Mouse (Mus musculus) hindbrain, embryonic 16.5 days (tissue): ENCODE results near the gene Dst. TPM values are rescaled to one million over a fixed set of nuclear protein-coding genes. Genes with fewer than 3 reads are reported as not detected.

Source experiments
- ATAC-seq: fragments of 200-750 bp; cut with Nextera tagmentation; 2 replicates; pipeline ENCODE4 v1.8.0; 2017; ENCODE audit warnings: moderate TSS enrichment, moderate library complexity
- H3K27ac ChIP-seq: fragments of 300-500 bp; sonication (generic); 2 replicates; pipeline ENCODE4 v1.5.1; 2014; ENCODE audit warnings: low read depth, mild to moderate bottlenecking, control low read depth, low read length, moderate library complexity
- H3K27me3 ChIP-seq: fragments of 300-500 bp; sonication (generic); replicated peaks from 2 replicates; pipeline ENCODE4 v1.6.1; 2014; ENCODE audit warnings: low read length; ENCODE audit not compliant: control insufficient read depth, insufficient read depth
- H3K36me3 ChIP-seq: fragments of 300-500 bp; sonication (generic); 2 replicates; pipeline ENCODE4 v1.6.1; 2014; ENCODE audit warnings: mild to moderate bottlenecking, low read length, moderate library complexity, mixed read lengths; ENCODE audit not compliant: control insufficient read depth, insufficient read depth
- H3K4me1 ChIP-seq: fragments of 300-500 bp; sonication (generic); 2 replicates; pipeline ENCODE4 v1.6.1; 2014; ENCODE audit warnings: low read depth, low read length; ENCODE audit not compliant: control insufficient read depth, insufficient read depth
- H3K4me2 ChIP-seq: fragments of 300-500 bp; sonication (generic); 2 replicates; pipeline ENCODE4 v1.6.1; 2014; ENCODE audit warnings: mild to moderate bottlenecking, low read length, control low read depth, moderate library complexity
- H3K4me3 ChIP-seq: fragments of 300-500 bp; sonication (generic); 2 replicates; pipeline ENCODE4 v1.5.1; 2014; ENCODE audit warnings: mild to moderate bottlenecking, low read length, control low read depth, moderate library complexity
- H3K9ac ChIP-seq: fragments of 300-500 bp; sonication (generic); 2 replicates; pipeline ENCODE4 v1.6.1; 2014; ENCODE audit warnings: low read depth, mild to moderate bottlenecking, control low read depth, low read length, moderate library complexity
- H3K9me3 ChIP-seq: fragments of 300-500 bp; sonication (generic); 2 replicates; pipeline ENCODE4 v1.6.1; 2014; ENCODE audit warnings: mild to moderate bottlenecking, low read length, moderate library complexity; ENCODE audit not compliant: control insufficient read depth
- WGBS: fragments of 180-500 bp; shearing (Covaris S2); extraction: QIAGEN DNeasy Blood & Tissue Kit; methylation state at CpG from one replicate; pipeline ENCODE4 v1.1.7; 2014; 5-methylcytosine and 5-hydroxymethylcytosine counted together
- polyA plus RNA-seq: library from polyadenylated mRNA; unstranded; fragments of >200 nt; fragmentation: Nextera tagmentation; extraction: Ambion mirVana; gene quantifications from 2 replicates; pipeline ENCODE4 v1.2.1, GENCODE M21; 2015

Dst gene
- polyA plus RNA-seq, 1 experiment from 2014 or later = 38.3 TPM

GRCm38 (mm10) chr1:34174517-34174916 is 266.5 kb downstream of the Dst start:
- H3K36me3 ChIP-seq = peaks cover 53% of the 10 kb centered on the region
- no peak overlapping the region for H3K4me2 ChIP-seq
- H3K9me3 ChIP-seq = no peaks in the 10 kb centered on the region
- H3K27ac ChIP-seq = no peak overlapping the region
- no peaks in the 10 kb centered on the region for H3K27me3 ChIP-seq
- 94% methylated on average over 15 of the region's 15 CpGs for WGBS
- no peak for ATAC-seq
- H3K4me1 ChIP-seq = no peaks in the 10 kb centered on the region
- no peak overlapping the region for H3K4me3 ChIP-seq
- no peak overlapping the region for H3K9ac ChIP-seq

DNA sequence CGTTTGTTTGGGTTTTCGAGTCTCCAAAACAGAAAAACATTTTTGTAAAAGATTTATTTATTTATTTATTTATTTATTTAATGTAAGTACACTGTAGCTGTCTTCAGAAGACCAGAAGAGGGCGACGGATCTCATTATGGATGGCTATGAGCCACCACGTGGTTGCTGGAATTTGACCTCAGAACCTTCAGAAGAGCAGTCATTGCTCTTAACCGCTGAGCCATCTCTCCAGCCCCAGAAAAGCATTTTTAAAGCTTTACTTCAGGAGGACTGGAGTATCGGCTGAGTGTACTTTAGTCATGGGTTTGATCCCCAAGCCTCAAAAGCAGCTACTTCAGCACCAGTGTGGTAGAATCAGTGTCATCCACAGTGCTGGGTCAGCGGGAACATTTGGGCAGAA is 266.9 kb downstream of the Dst start:
- H3K4me1 ChIP-seq = no peaks in the 10 kb centered on the region
- ATAC-seq = no peak
- peaks cover 55% of the 10 kb centered on the region for H3K36me3 ChIP-seq
- H3K4me3 ChIP-seq = no peak overlapping the region
- WGBS = 86% methylated on average over 8 of the region's 8 CpGs
- no peak overlapping the region for H3K4me2 ChIP-seq
- H3K27me3 ChIP-seq = no peaks in the 10 kb centered on the region
- H3K27ac ChIP-seq = no peak overlapping the region
- H3K9ac ChIP-seq = no peak overlapping the region
- no peaks in the 10 kb centered on the region for H3K9me3 ChIP-seq

DNA sequence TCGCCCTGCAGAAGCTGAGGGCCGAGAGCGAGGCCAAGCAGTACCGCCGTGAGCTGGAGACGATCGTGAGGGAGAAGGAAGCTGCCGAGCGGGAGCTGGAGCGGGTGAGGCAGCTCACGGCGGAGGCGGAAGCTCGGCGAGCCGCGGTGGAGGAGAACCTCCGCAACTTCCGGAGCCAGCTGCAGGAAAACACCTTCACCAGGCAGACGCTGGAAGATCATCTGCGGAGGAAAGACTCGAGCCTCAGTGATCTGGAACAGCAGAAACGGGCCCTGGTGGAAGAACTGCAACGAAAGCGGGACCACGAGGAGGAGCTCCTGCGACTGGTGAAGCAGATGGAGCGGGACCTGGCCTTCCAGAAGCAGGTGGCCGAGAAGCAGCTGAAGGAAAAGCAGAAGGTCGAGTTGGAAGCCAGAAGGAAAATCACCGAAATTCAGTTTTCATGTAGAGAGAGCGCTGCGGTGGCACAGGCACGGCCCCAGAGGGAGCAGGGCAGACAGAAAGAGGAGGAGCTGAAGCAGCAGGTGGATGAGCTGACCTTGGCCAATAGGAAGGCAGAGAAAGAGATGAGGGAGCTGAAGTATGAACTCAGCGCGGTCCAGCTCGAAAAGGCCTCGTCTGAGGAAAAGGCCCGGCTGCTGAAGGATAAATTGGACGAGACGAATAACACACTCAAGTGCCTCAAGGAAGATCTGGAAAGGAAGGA is 270.1 kb downstream of the Dst start:
- no peak for ATAC-seq
- WGBS = 88% methylated on average over 41 of the region's 41 CpGs
- H3K36me3 ChIP-seq = peaks cover 33% of the 10 kb centered on the region

DNA sequence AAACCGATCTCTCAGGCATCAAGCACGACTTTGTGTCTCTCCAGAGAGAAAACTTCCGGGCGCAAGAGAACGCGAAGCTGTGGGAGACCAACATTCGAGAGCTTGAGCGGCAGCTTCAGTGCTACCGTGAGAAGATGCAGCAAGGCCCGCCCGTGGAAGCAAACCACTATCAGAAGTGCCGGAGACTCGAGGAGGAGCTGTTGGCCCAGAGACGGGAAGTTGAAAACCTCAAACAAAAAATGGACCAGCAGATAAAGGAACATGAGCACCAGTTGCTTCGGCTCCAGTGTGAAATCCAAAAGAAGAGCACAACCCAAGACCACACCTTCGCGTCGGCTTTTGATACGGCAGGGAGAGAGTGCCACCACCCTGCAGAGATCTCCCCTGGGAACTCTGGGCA is 271.7 kb downstream of the Dst start:
- no peaks in the 10 kb centered on the region for H3K9me3 ChIP-seq
- no peak overlapping the region for H3K4me3 ChIP-seq
- peaks cover 5% of the 10 kb centered on the region for H3K4me1 ChIP-seq
- no peak overlapping the region for H3K4me2 ChIP-seq
- H3K27ac ChIP-seq = no peak overlapping the region
- no peaks in the 10 kb centered on the region for H3K27me3 ChIP-seq
- WGBS = 98% methylated on average over 19 of the region's 19 CpGs
- H3K36me3 ChIP-seq = peaks cover 23% of the 10 kb centered on the region
- no peak overlapping the region for H3K9ac ChIP-seq
- ATAC-seq = no peak

More for the DNA sequence above, 270.1 kb downstream of the Dst start:
- Histone ChIP-seq H3K9me3 (no peaks in the 10 kb centered on the region), H3K4me3 (no peak overlapping the region), H3K27ac (no peak overlapping the region), H3K27me3 (no peaks in the 10 kb centered on the region), H3K4me2 (no peak overlapping the region), H3K9ac (no peak overlapping the region), H3K4me1 (no peaks in the 10 kb centered on the region; the same call in 1 of the 2 replicates)

- ATAC-seq = peak; percentile 88
- WGBS = 46% methylated on average over 24 of the region's 24 CpGs
- H3K9me3 ChIP-seq = no peaks in the 10 kb centered on the region
- H3K27me3 ChIP-seq = no peaks in the 10 kb centered on the region
- peaks cover 26% of the 10 kb centered on the region for H3K36me3 ChIP-seq
- H3K27ac ChIP-seq = peak overlapping the region; percentile 13; the same call in 1 of the 2 replicates
- no peak overlapping the region for H3K9ac ChIP-seq
- H3K4me1 ChIP-seq = peaks cover 5% of the 10 kb centered on the region
- H3K4me3 ChIP-seq = no peak overlapping the region
- H3K4me2 ChIP-seq = no peak overlapping the region
Measured at GRCm38 (mm10) chr1:34182406-34183249, 274.6 kb downstream of the Dst start.

DNA sequence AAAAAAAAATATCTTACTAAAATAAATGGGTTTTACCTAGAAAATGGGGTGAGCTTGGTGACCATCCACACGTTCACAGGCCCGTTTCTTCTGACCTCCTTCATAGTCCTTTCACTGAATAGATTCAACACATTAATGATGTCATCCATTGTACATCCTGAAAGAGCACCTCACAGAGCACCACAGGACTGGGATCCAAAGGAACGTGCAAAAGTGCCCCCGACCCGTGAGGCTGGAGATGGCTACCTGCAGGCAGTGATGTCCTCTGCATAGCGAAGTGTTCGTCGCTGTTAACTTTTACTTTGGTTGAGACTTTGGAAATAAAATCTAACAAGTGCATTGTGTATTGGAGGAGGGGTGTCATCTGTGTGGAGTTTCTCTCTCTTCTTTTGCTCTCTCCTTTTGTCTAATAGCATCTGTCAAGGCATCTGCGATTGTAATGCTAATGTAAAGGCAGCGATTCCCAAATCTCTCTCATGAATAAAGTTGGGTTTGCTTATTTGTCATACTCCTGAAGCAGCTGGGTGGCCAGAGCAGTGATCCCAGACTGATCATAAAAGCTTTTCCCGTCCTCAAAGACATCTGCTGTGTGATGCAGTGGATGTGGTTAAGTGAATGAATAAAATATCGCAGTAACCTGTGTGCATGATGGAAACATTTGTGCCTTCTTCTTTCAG is 275.4 kb downstream of the Dst start:
- WGBS = 30% methylated on average over 12 of the region's 12 CpGs
- Histone ChIP-seq H3K27me3 (no peaks in the 10 kb centered on the region), H3K4me2 (no peak overlapping the region), H3K4me1 (peaks cover 5% of the 10 kb centered on the region), H3K4me3 (no peak overlapping the region), H3K36me3 (peaks cover 21% of the 10 kb centered on the region), H3K9ac (no peak overlapping the region), H3K9me3 (no peaks in the 10 kb centered on the region), H3K27ac (0 out of 2 replicates have a peak overlapping the region, but pooled peaks have one; percentile 13)
- 0 out of 2 replicates have a peak, but pooled peaks have one; percentile 37 for ATAC-seq

DNA sequence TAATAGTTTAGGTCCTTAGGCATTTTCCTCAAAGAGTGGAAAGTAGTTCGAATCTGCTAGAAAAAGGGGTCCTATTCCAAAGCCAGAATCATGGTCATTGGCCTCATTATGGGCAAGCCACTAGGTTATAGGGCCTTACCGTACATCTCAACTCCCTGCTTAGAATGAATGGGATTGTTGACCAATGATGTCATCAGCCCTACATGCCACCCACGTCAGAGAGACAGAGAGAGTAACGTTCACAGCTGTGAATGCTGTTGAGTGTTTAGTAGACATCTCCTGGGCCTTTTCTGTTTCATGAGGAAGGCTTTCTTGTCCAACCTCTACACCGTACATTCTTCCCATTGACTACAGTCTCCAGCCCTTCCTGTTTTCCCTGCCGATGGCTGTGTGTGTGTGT is 276.2 kb downstream of the Dst start:
- ATAC-seq = no peak
- Histone ChIP-seq H3K4me1 (peaks cover 5% of the 10 kb centered on the region), H3K27me3 (no peaks in the 10 kb centered on the region), H3K36me3 (peaks cover 23% of the 10 kb centered on the region), H3K27ac (no peak overlapping the region), H3K4me2 (no peak overlapping the region), H3K9ac (no peak overlapping the region), H3K4me3 (no peak overlapping the region), H3K9me3 (no peaks in the 10 kb centered on the region)
- WGBS = 57% methylated on average over 6 of the region's 6 CpGs

- ATAC-seq = no peak
- Histone ChIP-seq H3K4me3 (no peak overlapping the region), H3K9me3 (no peaks in the 10 kb centered on the region), H3K4me2 (no peak overlapping the region), H3K27me3 (no peaks in the 10 kb centered on the region), H3K4me1 (peaks cover 5% of the 10 kb centered on the region), H3K36me3 (peaks cover 25% of the 10 kb centered on the region), H3K27ac (no peak overlapping the region), H3K9ac (no peak overlapping the region)
- WGBS = 91% methylated on average over 6 of the region's 6 CpGs
Measured at GRCm38 (mm10) chr1:34186033-34186432, 278.0 kb downstream of the Dst start.

- peaks cover 5% of the 10 kb centered on the region for H3K4me1 ChIP-seq
- H3K36me3 ChIP-seq = peaks cover 36% of the 10 kb centered on the region
- no peak for ATAC-seq
- H3K27ac ChIP-seq = no peak overlapping the region
- no peaks in the 10 kb centered on the region for H3K9me3 ChIP-seq
- no peak overlapping the region for H3K4me2 ChIP-seq
- no peak overlapping the region for H3K9ac ChIP-seq
- no peaks in the 10 kb centered on the region for H3K27me3 ChIP-seq
- WGBS = 88% methylated on average over 5 of the region's 5 CpGs
- H3K4me3 ChIP-seq = no peak overlapping the region
Measured at GRCm38 (mm10) chr1:34187501-34187900, 279.5 kb downstream of the Dst start.
